11 mouse cellular contexts compared by ENCODE assay signal in genomic region chr11:116644225-116645112, GRCm38 (mm10). TPM values are rescaled to one million over a fixed set of nuclear protein-coding genes. Genes with fewer than 3 reads are reported as not detected.
DNase-seq lines count a peak whose midpoint lies in the region; ATAC-seq and TF ChIP-seq lines count a peak whose summit lies in the region.
"Had no signal": no experiment of that assay in that cellular context is flagged by ENCODE, and none has a peak within 500 bp of the region (broad histone marks: within the 10 kb centered on the region; RNA-seq: fewer than 3 reads in every experiment).

No protein-coding gene starts in this region.

- TF ChIP-seq CTCF in stomach, postnatal 0 days (IDR thresholded peaks at IDR 0.05; ENCODE audit: low read depth), result no peak

- no peak overlapping the region for H3K27ac ChIP-seq in neural tube, embryonic 12.5 days
- 0 out of 2 replicates have a peak overlapping the region, but pooled peaks have one; percentile 3 for H3K27ac ChIP-seq in stomach, postnatal 0 days (replicated peaks)

- H3K4me2 ChIP-seq in neural tube, embryonic 12.5 days (replicated peaks), result peak overlapping the region; percentile 55
- no peak overlapping the region for H3K4me2 ChIP-seq in stomach, postnatal 0 days (replicated peaks; ENCODE audit: low read depth)

- no peak for TF ChIP-seq EP300 in stomach, postnatal 0 days (optimal IDR thresholded peaks at IDR 0.05)

- peaks cover 8% of the 10 kb centered on the region for H3K27me3 ChIP-seq in neural tube, embryonic 12.5 days (replicated peaks)
- H3K27me3 ChIP-seq in stomach, postnatal 0 days (ENCODE audit: control insufficient read depth, insufficient read depth, low read length), result no peaks in the 10 kb centered on the region

- H3K4me1 ChIP-seq in neural tube, embryonic 12.5 days, result peaks cover 20% of the 10 kb centered on the region
- H3K4me1 ChIP-seq in stomach, postnatal 0 days (replicated peaks; ENCODE audit: control insufficient read depth, insufficient read depth), result peaks cover 6% of the 10 kb centered on the region

- DNase-seq in adrenal gland, postnatal 10 days, result peak; percentile 30
- DNase-seq in adrenal gland, postnatal 25 days, result no peak
- DNase-seq in neural tube, embryonic 10.5 days (ENCODE audit: extremely low spot score, low spot score), result no peak
- peak; percentile 60 for DNase-seq in kidney, postnatal 10 days
- no peak for DNase-seq in stomach, postnatal 0 days (ENCODE audit: low spot score)
- no peak for DNase-seq in urinary bladder, postnatal 36 days (ENCODE audit: low spot score in 2 of 2)
- no peak for DNase-seq in frontal cortex, adult 2 months (ENCODE audit: extremely low spot score in 1 of 2, low spot score in 1 of 2)
- DNase-seq: adrenal gland, postnatal 36 days had no signal

- no peak overlapping the region for H3K4me3 ChIP-seq in neural tube, embryonic 12.5 days
- no peak overlapping the region for H3K4me3 ChIP-seq in stomach, postnatal 0 days (ENCODE audit: low read depth, low read length)
- H3K4me3 ChIP-seq: megakaryocyte, embryonic 14.5 days had no signal

- ATAC-seq in neural tube, embryonic 12.5 days (ENCODE audit: low FRiP score, low read depth), result no peak
- no peak for ATAC-seq in stomach, postnatal 0 days (ENCODE audit: low FRiP score, low TSS enrichment)

- H3K9me3 ChIP-seq in neural tube, embryonic 12.5 days, result no peaks in the 10 kb centered on the region
- H3K9me3 ChIP-seq in stomach, postnatal 0 days (ENCODE audit: control insufficient read depth, low read length), result no peaks in the 10 kb centered on the region

- no peak overlapping the region for H3K9ac ChIP-seq in neural tube, embryonic 12.5 days
- no peak overlapping the region for H3K9ac ChIP-seq in stomach, postnatal 0 days (ENCODE audit: low read length)

- no peaks in the 10 kb centered on the region for H3K36me3 ChIP-seq in neural tube, embryonic 12.5 days
- H3K36me3 ChIP-seq in stomach, postnatal 0 days (ENCODE audit: control insufficient read depth, insufficient read depth, low read length), result no peaks in the 10 kb centered on the region

- WGBS in neural tube, embryonic 12.5 days, result 52% methylated on average over 21 of the region's 21 CpGs
- WGBS in stomach, postnatal 0 days, result 56% methylated on average over 21 of the region's 21 CpGs

RNA-seq across cellular contexts. Expression of gene Prcd, which starts 8.9 kb away (rescaled TPM):
- 1 to 10 TPM; 4.1 to 6.0 TPM for total RNA-seq in adrenal gland, postnatal 10 days (2021)
- 9.2 and 13.0 TPM in 2 replicates for total RNA-seq in adrenal gland, postnatal 25 days (2021)
- polyA plus RNA-seq in neural tube, embryonic 12.5 days (2016; fragmentation: Nextera tagmentation; extraction: Ambion mirVana), result 0.39 and 0.79 TPM in 2 replicates
- 2.6 and 2.7 TPM in 2 replicates for polyA plus RNA-seq in stomach, postnatal 0 days (2015; fragmentation: Nextera tagmentation; extraction: Ambion mirVana)
- polyA plus RNA-seq in frontal cortex, adult 2 months (2012; rRNA removed), result 5.7 and 6.4 TPM in 2 replicates

RNA-seq across cellular contexts. Expression of gene Cygb, which starts 9.6 kb away (rescaled TPM):
- 10 to 100 TPM; 40.8 to 44.7 TPM for total RNA-seq in adrenal gland, postnatal 10 days (2021)
- 18.7 and 25.4 TPM in 2 replicates for total RNA-seq in adrenal gland, postnatal 25 days (2021)
- polyA plus RNA-seq in neural tube, embryonic 12.5 days (2016; fragmentation: Nextera tagmentation; extraction: Ambion mirVana), result 6.7 and 6.9 TPM in 2 replicates
- 22.1 and 22.2 TPM in 2 replicates for polyA plus RNA-seq in stomach, postnatal 0 days (2015; fragmentation: Nextera tagmentation; extraction: Ambion mirVana)
- 55.3 and 57.6 TPM in 2 replicates for polyA plus RNA-seq in frontal cortex, adult 2 months (2012; rRNA removed)

RNA-seq across cellular contexts. Expression of gene Rhbdf2, which starts 17.6 kb away (rescaled TPM):
- 10 to 100 TPM; 11.1 to 14.4 TPM for total RNA-seq in adrenal gland, postnatal 10 days (2021)
- 17.7 and 24.6 TPM in 2 replicates for total RNA-seq in adrenal gland, postnatal 25 days (2021)
- 4.9 and 6.5 TPM in 2 replicates for polyA plus RNA-seq in neural tube, embryonic 12.5 days (2016; fragmentation: Nextera tagmentation; extraction: Ambion mirVana)
- 5.7 and 6.1 TPM in 2 replicates for polyA plus RNA-seq in stomach, postnatal 0 days (2015; fragmentation: Nextera tagmentation; extraction: Ambion mirVana)
- 1.8 and 2.0 TPM in 2 replicates for polyA plus RNA-seq in frontal cortex, adult 2 months (2012; rRNA removed)

RNA-seq across cellular contexts. Expression of gene Aanat, which starts 58.2 kb away (rescaled TPM):
- total RNA-seq in adrenal gland, postnatal 10 days (2021), result not detected
- total RNA-seq in adrenal gland, postnatal 25 days (2021), result not detected in 2 replicates
- not detected in 2 replicates for polyA plus RNA-seq in neural tube, embryonic 12.5 days (2016; fragmentation: Nextera tagmentation; extraction: Ambion mirVana)
- polyA plus RNA-seq in stomach, postnatal 0 days (2015; fragmentation: Nextera tagmentation; extraction: Ambion mirVana), result 0.10 TPM in 1 of 2 replicates, not detected in the other
- 2.1 and 2.8 TPM in 2 replicates for polyA plus RNA-seq in frontal cortex, adult 2 months (2012; rRNA removed)
- total RNA-seq: adrenal gland, postnatal 36 days; gastrocnemius, postnatal 36 days had no signal

Comparison
In these comparisons a context has a peak if more than half of its experiments do, and no peak if none do; other contexts are left out.
1. DNase-seq: peak in adrenal gland, postnatal 10 days (single experiment) and kidney, postnatal 10 days (single experiment); none in adrenal gland, postnatal 25 days (single experiment), neural tube, embryonic 10.5 days (single experiment), stomach, postnatal 0 days (single experiment), urinary bladder, postnatal 36 days (0 of 2) and frontal cortex, adult 2 months (0 of 2).